Mouse (Mus musculus): ENCODE data around the gene Yae1d1.
A peak's percentile ranks its signal among the peaks of the same experiment; 100 is the strongest.
"Not testable (repeated sequence)": the region's sequence is repeated elsewhere in the genome, so short reads cannot be mapped to it uniquely, and the experiment has no call there.

Yae1d1 gene

DNA sequence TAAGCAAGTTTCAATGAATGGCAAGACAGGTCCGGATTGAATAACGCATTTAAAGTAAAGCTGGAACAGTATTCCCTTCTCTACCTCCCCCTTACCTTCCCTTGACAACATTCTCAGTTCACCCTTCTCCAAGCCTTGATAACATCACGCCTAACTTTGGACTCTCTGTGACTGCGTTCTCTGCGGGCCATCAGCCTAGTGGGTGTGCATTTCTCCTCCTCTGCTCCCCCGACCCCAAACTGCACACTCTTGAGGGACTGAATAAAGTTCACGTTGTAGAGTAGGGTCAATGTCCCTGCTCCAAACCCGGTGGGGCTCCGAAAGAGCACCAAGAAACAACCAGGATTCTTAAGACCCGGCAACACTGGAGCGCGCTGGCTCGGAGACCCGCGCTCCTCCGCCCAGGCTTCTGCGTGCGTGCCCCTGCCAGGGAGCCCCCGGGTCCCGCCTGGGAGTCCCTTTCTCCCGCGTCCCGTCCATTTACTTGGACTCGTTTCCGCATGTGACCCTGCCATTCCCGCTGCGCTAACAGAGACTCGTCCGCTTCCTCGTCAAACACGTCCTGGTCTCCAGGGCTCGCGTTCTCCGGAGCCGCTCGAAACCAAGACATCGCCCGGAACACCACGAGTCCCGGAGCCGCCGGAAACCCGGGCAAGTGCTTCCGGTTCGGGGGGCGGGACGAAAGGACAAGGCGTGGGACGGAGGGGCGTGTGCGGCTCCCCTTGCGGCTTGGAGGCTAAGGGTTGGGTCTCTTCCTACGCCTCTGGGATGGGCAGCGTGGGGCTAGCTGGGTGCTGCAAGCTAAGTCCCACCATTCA is at the start of gene Yae1d1:
Yae1d1 (minus strand) TSS at position 653 of the 818 bp plus-strand sequence.
- DNase-seq: peak; percentile 89 to 92

GRCm38 (mm10) chr13:18038814-18039213 is 45.7 kb upstream of the Yae1d1 start:
- peak; percentile 72 to 80 for DNase-seq

- DNase-seq: no peak
Observed at GRCm38 (mm10) chr13:18016604-18017003, 23.5 kb upstream of the Yae1d1 start.

GRCm38 (mm10) chr13:18013205-18013604 is 20.1 kb upstream of the Yae1d1 start:
- DNase-seq: no peak

- DNase-seq: peak; percentile 73 to 85
Observed at GRCm38 (mm10) chr13:18011055-18011454, 17.9 kb upstream of the Yae1d1 start.

DNA sequence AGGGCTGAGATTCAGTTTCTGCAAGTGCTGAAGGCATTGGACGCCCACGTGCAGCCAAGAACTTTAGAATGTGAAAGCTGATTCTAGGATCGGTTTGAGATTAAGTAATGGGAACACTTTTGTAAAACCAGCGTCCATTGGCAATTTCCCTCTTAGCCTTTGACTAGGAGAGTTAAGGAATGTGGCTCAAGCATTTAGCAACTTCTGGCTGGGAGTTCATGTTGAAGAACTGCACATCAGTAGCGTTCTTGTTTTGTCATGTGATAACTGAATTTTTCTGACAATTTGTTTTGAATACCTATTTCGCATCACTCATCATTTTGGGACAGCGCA is 332 bp upstream of the Yae1d1 start:
- DNase-seq: no peak

DNA sequence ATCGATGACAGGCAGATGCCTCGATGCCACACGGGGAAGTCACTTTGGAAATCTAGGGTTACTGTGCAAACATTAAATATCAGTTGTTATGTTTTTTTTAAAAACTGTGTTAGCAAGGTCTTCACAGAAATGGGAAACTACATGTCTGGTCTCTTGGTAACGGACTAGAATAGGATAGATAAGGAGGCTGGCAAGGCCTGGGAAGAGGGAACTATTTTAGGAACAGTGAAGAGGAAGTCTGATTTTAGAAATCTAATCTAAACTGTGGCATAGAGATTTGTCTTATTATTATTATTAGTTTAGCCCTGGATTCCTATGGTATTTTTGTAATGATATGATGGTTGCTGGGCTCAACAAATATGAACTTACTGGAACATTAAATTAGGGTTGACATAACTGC is 1.1 kb downstream of the Yae1d1 start:
- no peak for DNase-seq

DNA sequence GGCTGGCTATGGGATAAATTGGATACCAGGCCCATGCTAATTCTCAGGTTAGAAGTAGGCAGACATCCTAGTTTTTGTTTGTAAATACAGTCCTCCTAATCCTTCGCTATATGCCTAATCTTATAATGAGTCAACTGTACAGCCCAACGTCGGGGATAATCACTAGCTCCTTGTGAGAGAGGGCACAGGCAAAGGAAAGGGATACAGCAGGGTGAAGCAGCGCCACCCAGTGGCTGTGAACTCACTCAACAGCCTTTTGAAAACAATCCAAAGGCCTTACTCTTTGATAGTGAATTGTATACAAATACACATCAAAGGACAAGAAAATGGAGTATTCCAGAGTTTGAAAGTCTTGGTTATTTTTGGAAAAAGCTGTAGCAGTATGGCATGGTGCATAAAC is 10.0 kb downstream of the Yae1d1 start:
- peak; percentile 30 to 42 for DNase-seq

DNA sequence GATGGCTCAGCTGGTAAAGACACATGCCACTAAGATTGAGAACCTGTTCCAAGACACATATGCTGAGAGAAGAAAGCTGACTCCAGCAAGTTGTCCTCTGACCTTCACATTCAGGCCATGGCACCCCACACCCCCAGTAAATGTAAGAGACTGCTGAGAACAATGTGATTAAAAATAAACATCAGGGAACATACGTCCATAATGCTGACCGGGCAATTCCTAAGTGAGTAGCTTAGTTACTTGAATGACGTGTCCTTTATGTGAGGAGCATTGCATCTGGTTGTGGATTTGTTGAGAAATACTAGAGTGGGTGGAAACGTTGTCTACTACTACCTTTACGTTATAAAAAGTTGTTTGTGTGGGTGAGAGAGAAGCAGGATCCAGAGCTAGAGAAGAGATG is 10.5 kb downstream of the Yae1d1 start:
- no peak for DNase-seq

DNA sequence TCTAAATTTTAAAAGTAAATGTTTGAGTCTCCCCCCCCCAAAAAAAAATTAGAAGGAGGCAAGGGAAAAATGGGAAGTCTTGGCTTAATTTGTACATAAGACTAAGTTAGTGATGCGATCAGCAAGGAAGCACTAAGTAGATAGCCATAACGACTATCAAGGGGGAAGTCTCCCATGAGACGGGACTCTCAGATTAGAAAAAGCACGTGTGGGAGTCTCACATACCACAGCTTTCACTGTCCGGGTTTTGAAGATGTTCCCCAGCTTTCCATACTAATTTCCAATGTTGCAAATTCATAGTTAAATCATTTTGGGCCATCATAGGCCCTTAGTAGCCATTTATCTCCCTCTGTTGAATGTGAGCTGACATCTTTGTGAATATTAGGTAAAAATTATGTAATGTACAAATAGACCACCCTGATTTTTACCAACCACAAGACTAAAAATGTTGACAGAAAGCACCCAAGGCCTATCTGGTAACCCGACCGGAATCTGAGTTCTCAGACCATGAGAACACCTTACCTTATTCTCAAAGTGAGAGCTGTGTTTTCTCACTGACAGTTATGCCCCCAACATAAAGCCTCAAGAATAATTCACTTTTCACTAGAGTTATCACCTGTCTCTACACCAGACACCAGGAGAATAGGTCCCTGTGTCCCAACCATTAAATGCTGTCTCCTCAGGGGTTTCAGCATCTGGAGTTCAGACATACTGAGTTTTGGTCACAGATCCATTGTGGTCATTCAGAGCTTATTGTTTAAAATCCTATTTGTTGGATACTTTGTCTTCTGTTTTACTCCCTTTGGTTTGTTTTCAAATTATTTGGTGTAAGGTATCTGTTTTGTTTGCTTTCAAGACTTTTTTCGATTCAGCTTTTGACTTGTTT is 16.1 kb downstream of the Yae1d1 start:
- DNase-seq: no peak

DNA sequence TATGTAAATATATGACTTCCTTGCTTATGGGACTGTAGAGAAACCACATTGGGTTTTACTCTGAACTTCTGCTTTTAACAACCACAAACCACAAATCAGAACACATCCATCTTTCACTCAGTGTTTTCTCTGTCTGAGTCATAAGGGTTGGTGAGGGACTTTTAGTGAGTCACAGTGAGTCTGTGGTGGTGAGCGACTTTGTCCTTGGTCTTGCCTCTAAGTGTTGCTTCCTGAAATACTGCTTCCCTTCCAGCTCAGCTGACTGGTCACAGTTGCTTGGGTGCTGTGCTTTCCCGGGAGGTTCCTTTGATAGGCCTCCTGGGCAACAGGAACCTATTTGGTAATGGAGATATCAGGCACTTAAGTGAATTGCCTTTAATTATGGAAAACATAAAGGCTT is 17.3 kb downstream of the Yae1d1 start:
- peak; percentile 39 to 40 for DNase-seq

GRCm38 (mm10) chr13:17975457-17975856 is 17.7 kb downstream of the Yae1d1 start:
- DNase-seq: no peak

DNA sequence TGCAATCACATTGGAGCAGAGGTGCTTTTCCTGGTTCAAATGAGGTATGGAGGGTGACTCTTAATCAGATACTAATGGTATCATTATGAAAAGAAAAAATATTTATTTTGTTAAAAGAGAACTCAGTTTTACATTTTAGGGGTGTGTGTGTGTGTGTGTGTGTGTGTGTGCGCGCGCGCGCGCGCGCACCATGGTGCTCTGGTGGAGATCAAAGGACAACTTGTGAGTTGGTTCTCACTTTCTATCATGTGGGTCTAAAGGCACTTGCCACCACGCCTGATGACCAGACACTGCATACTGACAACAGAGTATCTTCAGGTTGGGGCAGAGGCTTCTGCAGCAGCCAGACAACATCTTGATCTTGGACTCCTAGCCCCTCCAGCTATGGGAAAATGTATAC is 18.4 kb downstream of the Yae1d1 start:
- DNase-seq: no peak

- no peak for DNase-seq
Observed at GRCm38 (mm10) chr13:17960613-17961012, 32.5 kb downstream of the Yae1d1 start.

DNA sequence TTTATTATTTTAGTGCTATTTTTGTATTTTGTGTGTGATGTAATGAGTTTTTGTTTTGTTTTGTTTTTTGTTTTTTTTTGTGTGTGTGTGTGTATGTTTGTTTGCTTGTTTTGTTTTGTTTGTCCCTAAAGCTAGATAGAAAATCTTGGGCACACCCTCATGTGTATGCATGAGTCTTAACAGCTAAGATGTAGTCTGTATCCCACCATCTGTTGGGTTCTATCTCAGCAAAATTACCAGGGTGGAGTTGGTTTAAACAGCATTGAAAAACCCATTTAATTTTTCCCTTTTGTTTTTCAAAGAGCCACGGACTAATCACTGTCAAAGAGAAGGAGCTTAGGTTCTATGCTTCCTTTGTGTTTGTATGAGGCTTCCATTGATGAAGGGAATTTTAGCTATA is 38.9 kb downstream of the Yae1d1 start:
- no peak for DNase-seq

DNA sequence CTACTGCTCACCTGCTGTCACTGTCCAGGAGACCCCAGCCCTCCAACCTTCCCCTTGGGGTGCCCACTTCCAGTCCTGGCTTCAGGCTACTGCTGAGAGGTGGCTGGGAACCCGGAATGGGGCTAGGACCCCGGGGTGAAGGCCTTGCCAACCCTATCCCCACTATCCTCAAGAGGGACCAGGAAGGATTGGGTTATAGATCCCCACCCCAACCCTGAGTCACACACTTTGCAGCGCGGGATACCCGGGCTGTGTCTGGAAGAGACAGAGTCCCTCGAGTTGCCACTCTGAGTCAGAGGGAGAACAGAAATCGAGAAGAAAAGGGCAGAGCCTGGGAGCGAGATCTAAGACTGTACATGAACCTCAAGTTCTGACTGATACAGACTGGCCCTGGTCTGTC is 42.6 kb downstream of the Yae1d1 start:
- not testable (repeated sequence) for DNase-seq

DNA sequence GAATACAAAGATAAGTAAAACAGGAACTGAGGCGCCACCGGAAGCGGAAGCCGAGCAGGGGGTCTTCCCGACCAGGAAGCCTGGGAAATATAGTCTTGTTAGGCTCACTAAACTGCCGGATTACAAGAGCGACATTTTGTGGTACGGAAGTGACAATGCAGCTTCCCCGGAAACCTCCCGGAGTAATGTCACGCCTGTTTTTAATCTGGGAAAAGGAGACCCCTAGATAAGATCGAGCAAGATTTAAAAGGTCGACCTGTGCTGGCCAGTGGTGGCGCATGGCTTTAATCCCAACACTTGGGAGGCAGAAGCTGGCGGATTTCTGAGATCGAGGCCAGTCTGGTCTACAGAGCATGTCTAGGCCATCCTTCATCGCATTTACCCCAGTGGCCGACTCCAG is 43.6 kb downstream of the Yae1d1 start:
- no peak for DNase-seq

DNA sequence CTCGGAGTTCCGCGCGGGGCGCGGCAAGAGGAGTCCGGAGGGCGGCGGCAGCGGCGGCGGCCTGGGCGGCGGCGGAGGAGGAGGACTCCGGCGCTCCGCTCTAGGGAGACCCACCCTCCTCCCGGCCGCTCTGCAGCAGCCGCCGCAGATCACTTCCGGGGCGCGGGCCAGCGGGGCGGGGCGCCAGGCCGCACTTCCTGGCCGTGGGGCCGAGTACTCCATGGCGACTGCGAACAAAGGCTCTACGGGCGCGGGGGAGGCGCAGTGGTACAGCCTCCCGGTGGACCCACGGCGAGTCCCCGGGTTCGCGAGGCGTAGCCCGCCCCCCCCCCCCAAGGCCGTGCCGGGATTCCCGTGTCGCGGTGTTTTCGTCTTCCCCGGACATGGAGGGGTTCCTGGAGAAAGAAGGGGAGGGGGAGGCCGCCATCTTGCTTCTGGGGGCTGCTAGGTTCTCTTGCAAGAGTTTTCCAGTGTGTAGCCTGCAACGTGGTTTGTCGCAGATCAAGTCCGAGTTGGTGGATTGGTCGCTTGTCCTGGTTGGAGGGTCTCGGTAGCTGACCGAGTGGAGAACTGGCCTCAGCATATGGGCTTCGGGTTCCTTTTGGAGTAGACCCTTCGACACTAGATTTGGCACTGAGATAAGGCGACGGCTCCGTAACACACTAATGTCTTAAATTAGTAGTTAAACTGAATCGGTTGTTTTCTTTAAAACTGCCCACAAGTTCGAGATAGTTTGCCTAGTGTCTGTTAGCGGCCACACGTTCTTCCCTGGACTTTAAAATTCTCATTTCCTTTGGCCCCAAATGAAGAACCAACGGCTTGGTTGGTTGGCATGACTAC is 48.9 kb downstream of the Yae1d1 start, which contains the start of gene Rala:
Rala (minus strand) TSS at position 162 of the 840 bp plus-strand sequence.
- DNase-seq: peak; percentile 94

DNA sequence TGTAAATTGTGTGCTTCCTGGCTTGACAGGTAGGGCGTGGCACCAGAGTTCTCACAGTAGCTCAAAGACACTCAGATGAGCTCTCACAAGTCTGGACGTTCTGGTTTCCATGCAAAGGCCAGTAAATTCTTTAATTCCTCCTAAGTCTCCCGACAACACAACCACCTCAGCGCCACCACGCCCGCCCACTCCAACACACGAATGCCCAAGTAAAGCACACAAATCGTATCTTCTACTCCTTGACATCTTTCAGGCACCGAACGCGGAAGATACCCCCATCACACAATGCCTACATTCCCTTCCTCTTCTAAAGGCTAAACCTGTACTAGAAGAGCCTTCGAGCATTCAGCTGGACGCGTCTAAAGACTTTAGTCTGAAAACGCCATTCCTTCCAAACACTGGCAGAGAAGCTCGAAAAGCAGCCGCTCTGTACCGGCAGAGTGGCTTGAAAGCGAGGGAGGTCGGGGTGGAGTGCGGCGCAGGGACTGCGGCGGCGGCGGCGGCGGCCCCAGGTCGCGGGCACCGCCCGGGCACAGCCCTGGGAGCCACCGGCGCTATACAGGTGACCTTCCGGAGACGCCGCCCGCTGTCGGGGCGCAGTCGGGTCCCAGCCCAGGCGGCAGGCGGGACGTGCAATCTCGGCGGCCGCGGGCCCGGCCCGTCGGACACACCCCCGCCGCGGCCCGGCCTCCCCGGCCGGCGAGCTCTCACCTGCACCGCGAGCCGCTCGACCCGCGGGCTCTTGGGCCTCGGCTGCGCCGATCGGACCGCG is 49.7 kb downstream of the Yae1d1 start:
- DNase-seq: peak; percentile 10 to 14

- no peak for DNase-seq
Observed at GRCm38 (mm10) chr13:17942338-17942737, 50.8 kb downstream of the Yae1d1 start.
